Mouse (Mus musculus): Measurements from ENCODE around the gene Bicra. TPM values are rescaled to one million over a fixed set of nuclear protein-coding genes. Genes with fewer than 3 reads are reported as not detected.

Bicra gene
- polyA plus RNA-seq, 1 experiment: 6.6 TPM

DNA sequence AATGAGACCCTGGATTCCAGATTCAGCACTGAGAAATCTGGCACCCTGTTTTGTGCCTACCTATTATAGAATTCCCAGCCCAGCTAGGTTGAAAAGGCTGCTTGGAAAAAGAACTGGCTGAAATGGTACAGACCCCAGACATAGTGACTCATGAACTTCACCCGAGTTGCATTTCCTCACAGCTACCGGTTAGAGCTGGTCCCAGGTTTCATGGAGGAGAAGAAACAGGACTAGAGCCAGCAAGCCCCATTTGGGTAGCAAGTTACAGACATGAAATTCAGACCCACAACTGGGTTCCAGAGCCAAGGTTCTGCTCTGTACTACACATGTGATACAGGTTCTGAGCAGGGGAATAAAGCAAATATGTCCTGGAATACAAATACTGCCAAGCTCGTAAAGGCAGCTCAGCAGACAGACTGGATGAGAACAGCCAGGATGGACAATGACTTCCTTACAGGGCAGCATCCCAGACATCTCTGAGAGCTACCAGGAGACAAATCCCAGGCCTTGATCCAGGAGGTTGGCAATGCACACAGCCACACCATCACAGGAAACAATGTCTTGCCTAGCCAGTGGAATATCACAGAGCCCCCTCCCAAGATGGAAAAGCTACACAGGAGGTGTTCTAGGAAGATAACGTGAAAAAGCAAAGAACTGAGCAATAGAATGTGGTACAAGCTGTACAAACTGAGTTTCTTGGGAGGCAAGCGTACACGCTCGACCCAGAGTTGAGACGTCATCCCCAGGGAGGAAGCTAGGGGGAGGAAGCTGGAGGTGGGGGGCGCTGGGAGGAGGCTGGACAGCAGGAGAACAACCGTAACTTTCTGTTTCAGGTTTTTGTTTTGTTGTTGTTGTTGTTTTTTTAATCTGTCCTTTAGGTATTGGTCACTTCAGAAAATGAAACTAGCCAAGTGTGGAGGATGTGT, 4.6 kb downstream of the Bicra start:
- peaks cover 93% of the 10 kb centered on the region for H3K79me2 ChIP-seq (ENCODE audit: control insufficient read depth, insufficient read depth)
- no peaks in the 10 kb centered on the region for H3K27me3 ChIP-seq (ENCODE audit: control insufficient read depth, insufficient read depth, insufficient read length)
- H3ac ChIP-seq (ENCODE audit: control insufficient read depth, insufficient read length): no peak overlapping the region
- no peak overlapping the region for H3K4me3 ChIP-seq
- TF ChIP-seq MAX (IDR thresholded peaks at IDR 0.05; ENCODE audit: low read depth): no peak
- no peak for TF ChIP-seq USF1 (IDR thresholded peaks at IDR 0.05; ENCODE audit: low read depth)
- no peak for TF ChIP-seq TCF12 (IDR thresholded peaks at IDR 0.05; ENCODE audit: insufficient read depth, poor library complexity, severe bottlenecking)
- TF ChIP-seq E2F4 (IDR thresholded peaks at IDR 0.05; ENCODE audit: insufficient read depth): no peak
- no peak for TF ChIP-seq POLR2AphosphoS2 (IDR thresholded peaks at IDR 0.05; ENCODE audit: insufficient read length, low read depth)
- TF ChIP-seq TCF3 (IDR thresholded peaks at IDR 0.05; ENCODE audit: insufficient read length, low read depth): no peak
- TF ChIP-seq CEBPB (IDR thresholded peaks at IDR 0.05; ENCODE audit: insufficient read depth, poor library complexity, severe bottlenecking): no peak
- no peak for TF ChIP-seq POLR2A (IDR thresholded peaks at IDR 0.05; ENCODE audit: insufficient read length, low read depth)
- TF ChIP-seq MYOD1 (IDR thresholded peaks at IDR 0.05; ENCODE audit: control insufficient read depth in 1 of 3, insufficient read length in 2 of 3, low read depth in 2 of 3): no peak
- TF ChIP-seq MYOG (IDR thresholded peaks at IDR 0.05; ENCODE audit: control insufficient read depth in 1 of 3, insufficient read depth in 1 of 3, insufficient read length in 2 of 3, low read depth in 2 of 3): no peak
- TF ChIP-seq REST (IDR thresholded peaks at IDR 0.05; ENCODE audit: insufficient read depth, insufficient read length): no peak
- TF ChIP-seq SRF (IDR thresholded peaks at IDR 0.05; ENCODE audit: control insufficient read depth, insufficient read length, low read depth): no peak
- no peaks in the 10 kb centered on the region for H3K36me3 ChIP-seq (ENCODE audit: control insufficient read depth, insufficient read depth)
- no peak overlapping the region for H3K4me2 ChIP-seq (ENCODE audit: low read depth)

- Histone ChIP-seq H3K4me2 (ENCODE audit: low read depth) (no peak overlapping the region), H3K79me2 (ENCODE audit: control insufficient read depth, insufficient read depth) (peaks cover 100% of the 10 kb centered on the region), H3K36me3 (ENCODE audit: control insufficient read depth, insufficient read depth) (no peaks in the 10 kb centered on the region), H3K4me3 (no peak overlapping the region), H3ac (ENCODE audit: control insufficient read depth, insufficient read length) (no peak overlapping the region), H3K27me3 (ENCODE audit: control insufficient read depth, insufficient read depth, insufficient read length) (no peaks in the 10 kb centered on the region)
- no peak for TF ChIP-seq USF1 (IDR thresholded peaks at IDR 0.05; ENCODE audit: low read depth)
- TF ChIP-seq MYOG (IDR thresholded peaks at IDR 0.05; ENCODE audit: control insufficient read depth in 1 of 3, insufficient read depth in 1 of 3, insufficient read length in 2 of 3, low read depth in 2 of 3): no peak
- no peak for TF ChIP-seq SRF (IDR thresholded peaks at IDR 0.05; ENCODE audit: control insufficient read depth, insufficient read length, low read depth)
- no peak for TF ChIP-seq E2F4 (IDR thresholded peaks at IDR 0.05; ENCODE audit: insufficient read depth)
- TF ChIP-seq MAX (IDR thresholded peaks at IDR 0.05; ENCODE audit: low read depth): no peak
- TF ChIP-seq POLR2AphosphoS2 (IDR thresholded peaks at IDR 0.05; ENCODE audit: insufficient read length, low read depth): no peak
- TF ChIP-seq CEBPB (IDR thresholded peaks at IDR 0.05; ENCODE audit: insufficient read depth, poor library complexity, severe bottlenecking): no peak
- no peak for TF ChIP-seq TCF12 (IDR thresholded peaks at IDR 0.05; ENCODE audit: insufficient read depth, poor library complexity, severe bottlenecking)
- no peak for TF ChIP-seq TCF3 (IDR thresholded peaks at IDR 0.05; ENCODE audit: insufficient read length, low read depth)
- no peak for TF ChIP-seq REST (IDR thresholded peaks at IDR 0.05; ENCODE audit: insufficient read depth, insufficient read length)
- no peak for TF ChIP-seq POLR2A (IDR thresholded peaks at IDR 0.05; ENCODE audit: insufficient read length, low read depth)
- TF ChIP-seq MYOD1 (IDR thresholded peaks at IDR 0.05; ENCODE audit: control insufficient read depth in 1 of 3, insufficient read length in 2 of 3, low read depth in 2 of 3): no peak
Measured at GRCm38 (mm10) chr7:16041208-16041607, 6.5 kb downstream of the Bicra start.

DNA sequence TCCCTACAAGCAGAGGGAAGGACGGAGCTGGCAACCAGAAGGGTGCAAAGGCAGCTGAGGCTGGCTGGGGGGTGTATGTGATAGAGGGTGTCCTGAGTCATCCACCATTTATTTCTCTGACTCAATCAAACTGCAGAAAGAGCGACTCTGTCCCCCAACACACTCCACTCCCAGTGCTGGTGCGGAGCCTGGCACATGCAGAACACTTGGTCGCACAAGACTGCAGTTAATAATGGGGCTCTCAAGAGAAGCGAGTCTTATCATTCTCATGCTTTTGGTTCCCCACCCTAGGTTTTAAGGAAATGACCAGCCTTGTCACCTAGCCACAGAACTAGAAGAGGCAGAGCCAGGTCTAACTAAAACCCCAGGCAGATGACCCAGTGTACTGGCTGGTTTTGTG, 8.4 kb downstream of the Bicra start:
- TF ChIP-seq POLR2A (IDR thresholded peaks at IDR 0.05; ENCODE audit: insufficient read length, low read depth) (no peak), USF1 (IDR thresholded peaks at IDR 0.05; ENCODE audit: low read depth) (no peak), SRF (IDR thresholded peaks at IDR 0.05; ENCODE audit: control insufficient read depth, insufficient read length, low read depth) (no peak), MYOD1 (IDR thresholded peaks at IDR 0.05; ENCODE audit: control insufficient read depth in 1 of 3, insufficient read length in 2 of 3, low read depth in 2 of 3) (no peak), CEBPB (IDR thresholded peaks at IDR 0.05; ENCODE audit: insufficient read depth, poor library complexity, severe bottlenecking) (no peak), MAX (IDR thresholded peaks at IDR 0.05; ENCODE audit: low read depth) (no peak), POLR2AphosphoS2 (IDR thresholded peaks at IDR 0.05; ENCODE audit: insufficient read length, low read depth) (no peak), REST (IDR thresholded peaks at IDR 0.05; ENCODE audit: insufficient read depth, insufficient read length) (no peak), TCF3 (IDR thresholded peaks at IDR 0.05; ENCODE audit: insufficient read length, low read depth) (no peak), MYOG (IDR thresholded peaks at IDR 0.05; ENCODE audit: control insufficient read depth in 1 of 3, insufficient read depth in 1 of 3, insufficient read length in 2 of 3, low read depth in 2 of 3) (no peak), E2F4 (IDR thresholded peaks at IDR 0.05; ENCODE audit: insufficient read depth) (no peak), TCF12 (IDR thresholded peaks at IDR 0.05; ENCODE audit: insufficient read depth, poor library complexity, severe bottlenecking) (no peak)
- Histone ChIP-seq H3K36me3 (ENCODE audit: control insufficient read depth, insufficient read depth) (no peaks in the 10 kb centered on the region), H3K79me2 (ENCODE audit: control insufficient read depth, insufficient read depth) (peaks cover 100% of the 10 kb centered on the region), H3K4me3 (no peak overlapping the region), H3K4me2 (ENCODE audit: low read depth) (no peak overlapping the region), H3ac (ENCODE audit: control insufficient read depth, insufficient read length) (no peak overlapping the region), H3K27me3 (ENCODE audit: control insufficient read depth, insufficient read depth, insufficient read length) (no peaks in the 10 kb centered on the region)

DNA sequence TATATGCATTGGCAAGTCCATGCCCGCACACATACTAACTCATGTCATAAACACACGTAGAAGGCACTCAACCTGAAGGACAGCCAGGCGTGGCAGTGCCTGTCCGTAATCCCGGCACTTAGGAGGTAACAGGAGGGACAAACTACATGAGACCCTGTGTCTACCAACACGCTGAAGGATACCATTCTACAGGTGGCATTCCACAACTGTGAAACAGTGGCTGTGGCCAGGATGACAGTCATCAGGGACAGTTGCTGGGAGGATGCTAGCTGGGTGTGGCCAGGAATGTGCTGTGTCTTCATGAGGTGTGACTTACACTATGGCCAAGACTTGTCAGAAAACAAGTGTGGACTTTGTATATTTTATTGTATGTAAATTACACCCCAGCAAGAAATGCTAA, 10.7 kb downstream of the Bicra start:
- Histone ChIP-seq H3K4me3 (no peak overlapping the region), H3K4me2 (ENCODE audit: low read depth) (no peak overlapping the region), H3K27me3 (ENCODE audit: control insufficient read depth, insufficient read depth, insufficient read length) (no peaks in the 10 kb centered on the region), H3ac (ENCODE audit: control insufficient read depth, insufficient read length) (no peak overlapping the region), H3K36me3 (ENCODE audit: control insufficient read depth, insufficient read depth) (no peaks in the 10 kb centered on the region), H3K79me2 (ENCODE audit: control insufficient read depth, insufficient read depth) (peaks cover 95% of the 10 kb centered on the region)
- no peak for TF ChIP-seq SRF (IDR thresholded peaks at IDR 0.05; ENCODE audit: control insufficient read depth, insufficient read length, low read depth)
- peak in 2 of 3 experiments; percentile 5 to 72 for TF ChIP-seq MYOD1 (IDR thresholded peaks at IDR 0.05; ENCODE audit: control insufficient read depth in 1 of 3, insufficient read length in 2 of 3, low read depth in 2 of 3)
- peak in 1 of 3 experiments; percentile 79 for TF ChIP-seq MYOG (IDR thresholded peaks at IDR 0.05; ENCODE audit: control insufficient read depth in 1 of 3, insufficient read depth in 1 of 3, insufficient read length in 2 of 3, low read depth in 2 of 3)

All from myocyte (in vitro differentiated cells).